Mouse (Mus musculus): ENCODE data around the gene Rassf1. TPM values are rescaled to one million over a fixed set of nuclear protein-coding genes. Genes with fewer than 3 reads are reported as not detected.

Rassf1 gene
- total RNA-seq, 2 experiments from 2014 or later = 27.3 to 38.8 TPM

GRCm38 (mm10) chr9:107579023-107579900 is 27.9 kb downstream of the Rassf1 start:
- ATAC-seq (replicated peaks; ENCODE audit: poor library complexity) = no peak

- ATAC-seq (replicated peaks; ENCODE audit: poor library complexity) = peak; percentile 84
Measured at GRCm38 (mm10) chr9:107580501-107581317, 29.4 kb downstream of the Rassf1 start, which contains the start of gene Hyal3. Hyal3 (plus strand) TSS chr9:107580818.

GRCm38 (mm10) chr9:107581584-107581983 is 30.2 kb downstream of the Rassf1 start:
- ATAC-seq (replicated peaks; ENCODE audit: poor library complexity) = no peak

- ATAC-seq (replicated peaks; ENCODE audit: poor library complexity) = no peak
Measured at GRCm38 (mm10) chr9:107582509-107583062, 31.2 kb downstream of the Rassf1 start.

GRCm38 (mm10) chr9:107583174-107583573 is 31.8 kb downstream of the Rassf1 start:
- no peak for ATAC-seq (replicated peaks; ENCODE audit: poor library complexity)

- ATAC-seq (replicated peaks; ENCODE audit: poor library complexity) = no peak
Measured at GRCm38 (mm10) chr9:107586504-107586903, 35.1 kb downstream of the Rassf1 start.

GRCm38 (mm10) chr9:107586974-107587832 is 35.8 kb downstream of the Rassf1 start, which contains the start of gene Ifrd2:
Ifrd2 (plus strand) TSS chr9:107587642.
- peak; percentile 86 for ATAC-seq (replicated peaks; ENCODE audit: poor library complexity)

GRCm38 (mm10) chr9:107587833-107588639 is 36.7 kb downstream of the Rassf1 start:
- ATAC-seq (replicated peaks; ENCODE audit: poor library complexity) = peak; percentile 24

- ATAC-seq (replicated peaks; ENCODE audit: poor library complexity) = peak; percentile 32
Measured at GRCm38 (mm10) chr9:107590058-107590772, 38.9 kb downstream of the Rassf1 start.

GRCm38 (mm10) chr9:107590773-107591060 is 39.4 kb downstream of the Rassf1 start:
- ATAC-seq (replicated peaks; ENCODE audit: poor library complexity) = no peak

GRCm38 (mm10) chr9:107593101-107593976 is 42.0 kb downstream of the Rassf1 start:
- no peak for ATAC-seq (replicated peaks; ENCODE audit: poor library complexity)

- ATAC-seq (replicated peaks; ENCODE audit: poor library complexity) = no peak
Measured at GRCm38 (mm10) chr9:107594281-107595062, 43.1 kb downstream of the Rassf1 start.

- ATAC-seq (replicated peaks; ENCODE audit: poor library complexity) = no peak
Measured at GRCm38 (mm10) chr9:107596619-107597569, 45.5 kb downstream of the Rassf1 start.

- ATAC-seq (replicated peaks; ENCODE audit: poor library complexity) = no peak
Measured at GRCm38 (mm10) chr9:107598385-107598784, 47.0 kb downstream of the Rassf1 start.

- no peak for ATAC-seq (replicated peaks; ENCODE audit: poor library complexity)
Measured at GRCm38 (mm10) chr9:107599433-107599832, 48.1 kb downstream of the Rassf1 start.

GRCm38 (mm10) chr9:107599842-107600241 is 48.5 kb downstream of the Rassf1 start:
- no peak for ATAC-seq (replicated peaks; ENCODE audit: poor library complexity)
